Mouse (Mus musculus): ENCODE measurements around the gene Lrrc4.

Gene Lrrc4

DNA sequence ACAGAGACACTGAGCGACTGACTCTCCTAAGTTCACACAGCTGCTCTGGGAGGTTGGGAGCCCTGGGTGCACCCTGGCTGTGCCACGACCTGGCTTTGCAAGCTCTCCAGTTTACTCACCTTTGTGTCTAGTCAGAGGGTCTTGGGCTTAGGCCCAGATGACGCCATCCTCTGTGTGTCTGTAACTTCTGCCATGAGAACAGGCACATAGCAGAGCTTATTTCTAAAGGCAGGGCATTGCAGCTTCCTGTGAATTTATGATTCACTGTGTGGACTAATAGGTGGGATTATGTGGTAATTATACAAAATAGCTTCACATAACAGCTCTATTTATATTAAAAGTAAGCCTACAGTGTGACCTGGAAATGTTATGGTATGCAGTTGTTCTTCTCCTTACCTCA is 168.5 kb downstream of the Lrrc4 start:
- DNase-seq = no peak

DNA sequence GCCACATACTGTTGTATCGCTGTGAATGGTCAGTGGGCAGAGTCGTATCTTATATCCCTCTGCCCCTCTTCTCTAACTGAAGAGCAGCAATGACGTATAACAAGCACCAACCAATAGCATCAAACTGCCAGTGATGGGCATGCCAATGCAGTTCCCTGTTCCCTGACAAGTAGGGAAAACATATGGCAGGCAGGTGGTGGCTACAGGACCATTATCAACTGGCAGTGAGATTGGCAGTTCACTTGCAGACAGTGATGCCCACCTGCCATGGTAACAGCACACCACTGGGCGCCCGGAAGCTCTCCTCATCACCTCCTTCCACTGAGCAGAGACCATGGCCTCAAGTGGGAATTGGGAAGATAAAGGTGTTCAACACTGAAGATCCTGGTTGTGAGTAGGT is 175.0 kb downstream of the Lrrc4 start:
- DNase-seq = no peak

DNA sequence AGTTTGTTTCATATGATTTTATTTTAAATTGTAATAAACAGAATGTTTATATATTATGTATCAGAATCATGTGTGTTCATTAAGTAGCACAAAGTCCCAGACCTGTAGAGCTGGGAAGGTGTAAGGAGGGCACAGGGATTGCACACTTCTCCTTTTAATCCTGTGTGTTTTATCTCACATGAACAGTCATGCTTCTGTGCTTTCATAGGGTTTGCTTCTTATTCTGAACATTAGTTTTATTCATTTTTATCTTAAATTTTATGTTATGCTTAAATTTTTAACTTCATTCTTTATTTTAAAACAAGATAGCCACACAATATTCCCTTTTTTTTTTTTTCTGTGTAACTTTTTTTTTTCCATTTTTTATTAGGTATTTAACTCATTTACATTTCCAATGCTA is 186.3 kb downstream of the Lrrc4 start:
- DNase-seq = no peak

DNA sequence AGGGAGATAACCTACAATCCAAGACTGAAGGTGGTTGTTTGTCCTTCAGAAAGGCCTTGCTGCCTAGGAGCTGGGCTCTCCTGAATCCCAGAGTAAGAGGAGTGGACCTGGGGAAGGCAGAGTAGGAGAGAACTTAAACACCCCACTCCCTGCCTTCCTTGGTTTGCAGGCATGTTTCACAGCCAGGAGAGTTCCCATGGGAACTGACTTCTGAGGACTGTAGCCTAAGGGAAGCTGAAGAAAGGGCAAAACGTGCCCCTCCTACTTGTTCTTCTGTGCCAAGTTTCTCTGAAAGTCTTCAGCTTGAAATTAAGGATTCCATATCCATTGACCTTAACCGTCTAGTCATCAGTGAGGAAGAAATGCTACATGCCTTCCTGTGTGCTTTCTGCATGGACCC is 188.6 kb downstream of the Lrrc4 start:
- no peak for DNase-seq

DNA sequence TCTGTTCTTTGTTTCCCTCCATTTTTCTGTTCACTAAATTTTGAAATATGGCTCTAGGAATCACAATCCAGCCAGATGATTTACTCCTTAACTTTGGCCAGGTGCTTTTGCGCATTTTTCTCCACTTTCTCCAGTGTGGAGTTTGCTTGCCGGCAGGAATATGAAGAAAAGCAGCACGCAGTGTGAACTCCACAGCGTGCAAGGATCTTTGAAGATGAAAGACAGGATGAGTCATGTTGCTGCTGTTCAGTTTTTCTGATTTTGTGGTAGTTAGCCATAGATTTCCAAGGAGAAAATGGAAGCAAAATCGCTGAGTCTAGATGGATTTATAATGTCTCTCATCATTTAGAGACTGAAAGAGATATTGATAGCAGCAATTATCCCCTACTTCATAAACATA is 191.5 kb downstream of the Lrrc4 start:
- no peak for DNase-seq

DNA sequence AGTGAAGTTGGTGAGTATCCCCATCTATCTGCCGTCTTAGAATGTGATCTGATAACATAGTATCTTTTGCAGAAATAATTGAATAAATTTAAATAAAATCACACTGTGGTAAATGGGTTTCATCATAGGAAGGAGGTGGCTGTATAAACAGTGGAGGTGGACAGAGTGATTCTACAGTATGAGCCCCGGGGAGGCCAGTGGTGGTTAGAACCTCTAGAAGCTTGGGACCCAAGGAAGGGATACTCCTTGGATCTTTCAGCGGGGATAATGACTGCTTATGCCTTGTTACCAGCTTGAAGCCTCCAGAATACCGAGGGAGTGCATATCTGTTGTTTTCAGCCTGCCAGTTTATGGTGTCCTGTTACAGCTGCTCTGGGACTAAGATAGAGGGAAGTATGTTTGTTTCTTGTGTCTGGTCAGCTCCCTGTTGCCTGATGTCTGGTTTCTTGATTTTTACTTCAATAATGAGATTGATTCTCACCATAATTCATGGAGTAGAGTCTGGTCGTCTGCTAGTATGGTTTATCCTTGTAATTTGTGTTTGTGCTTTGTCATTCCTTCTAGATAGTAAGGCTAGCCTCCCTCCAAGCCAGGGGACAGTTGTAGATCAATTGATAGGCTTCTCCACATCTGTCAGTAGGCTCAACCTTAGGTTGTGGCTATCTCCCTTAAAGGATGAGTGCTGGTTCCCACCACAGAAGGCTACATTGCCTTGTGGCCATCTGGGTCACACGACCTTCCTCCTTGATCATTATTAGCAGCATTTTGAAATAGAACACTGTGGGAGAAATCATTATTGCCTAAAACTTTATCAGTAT is 195.8 kb downstream of the Lrrc4 start:
- no peak for DNase-seq

DNA sequence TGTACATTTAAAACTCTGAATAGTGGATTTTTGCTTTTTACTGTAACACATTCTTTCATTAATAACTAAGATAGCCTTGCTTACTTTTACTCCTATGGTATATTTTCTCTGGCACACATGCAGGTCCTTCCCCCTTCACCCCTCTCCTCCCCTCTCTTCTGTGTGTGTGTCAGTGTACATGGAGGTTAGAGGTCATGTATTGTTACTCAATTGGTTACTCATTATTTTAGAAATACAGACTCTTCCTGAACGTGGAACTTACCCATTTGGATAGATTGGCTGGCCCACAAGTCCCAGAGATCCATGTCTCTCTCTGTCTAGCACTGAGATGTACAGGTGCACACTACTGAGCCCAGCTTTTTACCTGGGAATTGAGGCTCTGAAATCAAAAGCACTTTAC is 196.5 kb downstream of the Lrrc4 start:
- no peak for DNase-seq

DNA sequence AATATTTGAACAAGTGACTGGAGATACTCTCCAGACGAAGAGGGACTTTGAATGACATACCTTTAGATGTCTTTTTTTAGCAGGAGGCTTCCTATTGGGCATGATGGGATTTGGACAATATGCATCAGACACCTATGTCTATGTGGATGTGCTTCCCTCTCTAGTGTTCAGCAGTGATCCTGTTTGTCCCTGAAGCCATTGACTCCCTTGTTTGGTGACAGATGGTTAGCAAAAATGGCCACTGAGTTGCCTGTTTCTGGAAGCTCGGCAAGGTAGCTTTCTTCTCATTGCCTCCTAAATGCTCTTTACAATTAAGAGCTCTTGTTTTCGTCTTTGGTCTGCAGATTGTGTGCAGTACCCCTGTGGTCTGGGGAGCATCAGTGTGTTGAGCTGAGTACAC is 197.9 kb downstream of the Lrrc4 start:
- no peak for DNase-seq

DNA sequence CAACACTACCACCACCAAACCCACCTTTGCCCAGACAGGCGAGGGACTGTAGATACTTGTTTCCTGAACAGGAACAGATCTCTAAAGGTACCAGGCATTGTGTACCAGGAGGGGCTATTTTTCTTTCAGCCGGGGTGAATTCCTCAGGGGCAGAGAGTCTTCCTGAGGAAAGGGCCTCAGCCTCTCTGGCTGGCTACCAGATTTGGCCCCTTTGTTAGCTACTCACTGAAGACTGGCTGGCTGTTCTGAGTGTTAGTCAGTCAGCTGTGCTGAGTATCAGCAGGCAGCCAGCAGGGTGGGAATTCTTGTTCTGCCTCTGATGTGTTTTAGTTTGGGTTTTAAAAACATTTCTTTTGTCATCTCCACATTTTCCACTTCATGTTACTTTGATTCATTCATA is 198.4 kb downstream of the Lrrc4 start:
- DNase-seq = no peak

DNA sequence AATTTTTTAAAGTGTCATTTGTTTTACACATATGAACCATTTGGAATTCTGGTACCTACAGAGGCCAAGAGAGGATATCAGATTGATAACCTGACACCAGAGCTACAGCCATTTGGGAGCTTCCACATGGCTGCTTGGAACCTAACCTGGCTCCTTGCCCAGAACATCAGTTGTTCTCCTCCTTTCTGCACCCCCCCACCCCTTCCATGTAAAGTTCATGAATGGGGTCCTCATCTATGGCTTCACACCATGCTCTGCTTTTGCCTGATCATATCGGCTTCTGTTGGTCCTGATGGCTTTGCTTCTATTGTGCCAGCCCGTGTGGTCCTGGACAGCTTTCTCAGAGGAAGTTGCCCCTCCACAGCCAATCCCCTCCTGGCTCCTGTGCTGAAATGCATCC is 200.6 kb downstream of the Lrrc4 start:
- DNase-seq = no peak

DNA sequence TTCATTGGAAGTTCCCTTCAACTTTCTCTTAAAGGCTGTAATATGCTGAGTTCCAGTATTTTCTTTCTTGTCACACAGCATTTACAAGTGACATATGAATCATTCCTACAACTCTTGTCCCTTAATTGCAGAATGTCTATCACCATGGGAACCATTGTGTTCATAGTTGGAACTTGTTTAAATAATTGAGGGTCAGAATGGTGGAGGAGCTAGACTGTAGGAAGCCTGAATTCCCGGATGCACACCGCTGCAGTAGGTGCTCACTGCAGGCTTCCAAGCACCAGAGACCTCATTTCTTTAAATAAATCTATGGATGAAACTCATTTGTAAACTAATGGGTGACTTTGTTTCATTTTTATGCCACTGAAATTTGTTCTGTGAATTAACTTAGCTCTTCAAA is 201.7 kb downstream of the Lrrc4 start:
- DNase-seq = no peak

DNA sequence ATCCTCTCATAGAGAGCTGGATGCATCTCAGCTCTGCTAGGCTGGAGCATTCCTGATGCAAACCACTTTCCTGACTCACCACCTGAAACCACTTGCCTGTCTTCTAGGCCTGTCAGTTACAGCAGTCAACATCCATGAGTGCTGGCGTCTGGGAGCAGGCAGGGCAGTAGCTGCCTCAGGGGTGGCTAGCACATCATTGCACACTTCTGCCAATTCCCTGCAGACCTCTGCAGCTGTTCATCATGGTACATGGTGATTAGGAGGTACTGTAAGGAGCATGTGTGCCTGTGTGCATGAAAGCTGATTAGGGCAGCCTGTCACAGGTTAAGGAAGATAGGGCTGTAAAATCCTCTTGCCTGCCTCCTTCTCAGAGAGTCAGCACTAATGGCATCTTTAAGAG is 203.1 kb downstream of the Lrrc4 start:
- DNase-seq = no peak

DNA sequence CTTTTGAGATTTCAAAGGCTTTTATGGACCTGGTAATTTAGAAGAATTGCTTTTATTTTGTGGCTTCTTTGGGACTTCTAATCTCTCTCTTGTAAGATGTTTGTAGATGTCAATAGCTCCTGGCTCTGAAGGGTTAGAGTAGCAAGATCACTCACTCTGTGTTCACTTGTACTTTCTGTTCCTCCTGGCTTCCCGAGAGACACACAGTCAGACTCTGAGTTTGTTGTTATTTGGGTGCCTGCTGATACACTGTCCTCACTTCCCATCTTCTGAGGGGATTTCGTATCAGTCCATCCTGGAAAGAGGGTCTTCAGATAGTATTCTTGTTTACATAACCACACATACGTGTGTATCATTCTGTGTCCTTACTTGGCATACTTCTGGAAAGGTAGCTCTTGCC is 208.6 kb downstream of the Lrrc4 start:
- DNase-seq = no peak

DNA sequence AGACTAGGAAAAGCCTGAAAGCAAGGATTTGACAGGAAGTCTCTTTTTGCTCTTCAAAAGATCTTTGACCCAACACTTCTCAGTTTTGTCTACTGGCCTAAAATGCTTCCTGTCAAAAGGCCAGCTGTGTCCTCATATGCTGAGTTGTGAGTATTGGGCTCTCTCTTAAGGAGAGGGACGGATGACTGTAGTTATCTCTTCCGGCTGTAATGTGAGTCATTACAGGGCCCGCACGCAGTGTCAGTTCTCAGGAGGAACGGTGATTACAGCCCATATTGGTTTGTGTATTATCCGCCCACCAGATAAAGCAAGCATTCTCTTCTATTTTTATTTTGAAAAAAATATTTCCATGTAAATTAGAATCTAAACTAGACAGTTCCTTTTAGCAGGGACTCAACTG is 209.0 kb downstream of the Lrrc4 start:
- peak; percentile 64 for DNase-seq

DNA sequence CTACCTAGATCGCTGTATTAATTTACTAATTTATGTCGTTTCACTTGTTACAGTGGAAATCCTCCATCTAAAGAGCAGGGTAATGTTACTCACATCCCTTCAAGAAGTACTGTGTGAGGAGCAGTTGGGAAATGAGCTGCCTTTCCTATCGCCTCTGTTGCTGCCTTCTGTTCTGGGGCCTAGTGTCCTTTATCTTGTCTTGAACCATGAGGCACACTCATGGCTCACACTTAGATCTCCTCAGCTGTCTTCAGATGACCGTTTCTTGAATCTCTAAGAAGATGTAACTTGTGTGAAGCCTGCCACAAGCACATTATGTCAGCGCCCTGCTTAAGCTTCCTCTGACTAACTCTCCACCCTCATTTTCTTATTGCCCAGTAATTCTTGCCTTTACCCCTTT is 209.6 kb downstream of the Lrrc4 start:
- DNase-seq = no peak

DNA sequence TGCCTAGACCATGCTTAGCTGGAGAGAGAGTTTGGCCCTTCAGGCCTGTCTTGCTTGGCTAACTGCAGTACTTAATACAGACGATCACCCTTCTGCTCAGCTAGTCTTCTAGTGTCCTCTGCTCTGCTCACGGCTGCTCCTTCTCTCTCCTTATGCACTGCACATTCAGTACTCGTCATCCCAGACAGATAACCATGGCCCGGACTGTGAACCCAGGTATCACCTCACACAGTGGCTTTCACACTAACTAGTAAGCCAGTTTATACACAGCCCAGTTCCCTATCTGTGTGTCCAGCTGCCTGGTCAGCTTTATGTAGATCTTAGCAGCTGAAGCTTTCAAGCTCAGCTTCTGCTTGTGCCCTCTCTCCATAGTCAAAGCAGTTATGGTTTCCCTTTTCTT is 210.1 kb downstream of the Lrrc4 start:
- DNase-seq = no peak

DNA sequence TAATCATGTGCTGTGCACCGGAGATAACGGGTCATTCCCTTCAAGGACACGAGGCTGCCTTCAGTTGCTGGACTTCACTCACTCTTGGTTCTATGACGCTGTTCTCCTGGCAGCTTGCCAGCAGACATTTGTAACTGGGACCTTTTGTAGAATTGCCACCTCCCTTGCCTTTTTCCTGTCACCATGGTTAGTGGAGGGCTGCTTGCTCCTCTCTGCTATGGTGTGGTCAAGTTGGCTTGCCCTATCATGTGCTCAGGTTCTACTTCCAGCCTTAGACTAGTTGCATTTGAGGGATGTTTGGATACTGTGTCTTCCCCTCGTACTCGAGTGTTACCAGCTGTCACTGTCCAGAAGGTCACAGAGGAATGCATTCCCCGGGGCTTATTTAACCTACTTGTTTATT is 212.8 kb downstream of the Lrrc4 start:
- DNase-seq = peak; percentile 77

DNA sequence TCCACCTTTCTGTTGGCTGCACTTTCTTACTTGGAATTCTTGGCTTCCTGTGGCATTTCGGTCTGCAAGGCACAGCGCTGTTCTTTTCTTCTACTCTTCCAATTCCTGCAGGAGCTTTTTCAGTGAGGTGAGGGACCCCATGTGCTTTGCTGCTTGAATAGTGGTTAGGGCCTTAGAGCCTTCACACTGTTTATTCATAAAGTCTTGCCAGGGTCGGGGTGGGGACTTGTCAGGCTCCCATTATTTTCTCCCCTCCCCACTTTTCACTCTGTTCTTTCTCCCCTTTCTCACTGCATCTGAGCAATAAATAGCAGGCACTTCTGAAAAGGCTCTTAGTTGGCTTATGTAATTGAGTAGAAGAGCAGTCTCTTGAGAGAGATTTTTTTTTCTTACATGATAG is 213.2 kb downstream of the Lrrc4 start:
- no peak for DNase-seq

DNA sequence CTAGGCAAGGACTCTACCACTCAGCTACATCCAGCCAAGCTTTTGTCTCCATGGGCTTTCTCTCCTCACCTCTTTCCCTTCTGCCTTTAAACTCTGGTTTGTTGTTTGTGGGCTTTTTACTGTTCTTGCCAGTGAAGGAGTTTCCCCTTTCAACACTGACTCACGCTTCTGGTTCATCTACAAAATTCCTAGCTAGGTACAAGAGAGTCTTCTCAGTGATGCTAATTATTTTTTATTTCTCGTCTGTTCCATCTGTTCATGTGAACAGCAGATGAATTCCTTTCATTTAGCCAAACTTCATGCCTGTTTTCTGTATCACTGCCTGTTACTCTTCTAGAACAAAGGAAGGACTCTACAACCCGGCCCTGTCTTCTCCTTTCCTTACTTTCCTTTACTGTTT is 215.6 kb downstream of the Lrrc4 start:
- no peak for DNase-seq

DNA sequence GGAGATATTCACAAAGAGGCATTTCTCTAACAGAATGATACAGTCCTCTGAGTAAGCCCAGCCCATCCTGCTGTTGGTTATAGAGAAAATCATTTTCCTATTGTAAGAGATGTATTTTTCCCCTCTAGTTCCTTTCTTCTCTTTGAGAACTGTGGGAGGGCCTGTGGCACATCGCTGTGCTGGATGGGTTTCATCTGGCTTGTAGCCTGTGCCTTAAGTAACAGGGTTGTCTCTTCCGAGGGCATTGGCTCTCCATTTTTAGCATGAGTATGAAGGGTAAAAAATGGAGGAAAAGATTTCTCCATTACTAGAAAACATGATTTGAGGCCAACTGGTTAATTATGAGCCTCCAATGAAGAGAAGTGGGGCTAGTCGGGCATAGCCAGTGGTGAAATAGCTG is 216.1 kb downstream of the Lrrc4 start:
- no peak for DNase-seq

DNA sequence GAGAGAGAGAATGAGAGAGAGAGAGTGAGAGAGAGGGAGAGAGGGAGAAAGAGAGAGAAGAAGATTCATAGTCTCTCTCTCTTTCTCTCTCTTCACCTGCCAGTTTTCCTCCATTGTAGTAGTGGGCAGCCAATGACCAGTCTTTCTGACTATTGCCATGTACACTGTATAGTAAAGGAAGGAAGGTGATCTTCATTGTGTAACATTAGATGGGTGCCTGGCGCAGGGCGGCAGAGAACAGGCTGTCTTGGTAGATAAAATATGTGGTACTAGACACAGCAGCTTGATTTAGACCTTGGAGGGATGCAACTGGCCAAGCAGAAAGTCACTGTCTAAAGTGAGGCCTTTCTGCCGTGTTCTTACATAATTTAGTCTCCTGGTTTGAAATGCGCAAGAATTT is 216.7 kb downstream of the Lrrc4 start:
- no peak for DNase-seq

DNA sequence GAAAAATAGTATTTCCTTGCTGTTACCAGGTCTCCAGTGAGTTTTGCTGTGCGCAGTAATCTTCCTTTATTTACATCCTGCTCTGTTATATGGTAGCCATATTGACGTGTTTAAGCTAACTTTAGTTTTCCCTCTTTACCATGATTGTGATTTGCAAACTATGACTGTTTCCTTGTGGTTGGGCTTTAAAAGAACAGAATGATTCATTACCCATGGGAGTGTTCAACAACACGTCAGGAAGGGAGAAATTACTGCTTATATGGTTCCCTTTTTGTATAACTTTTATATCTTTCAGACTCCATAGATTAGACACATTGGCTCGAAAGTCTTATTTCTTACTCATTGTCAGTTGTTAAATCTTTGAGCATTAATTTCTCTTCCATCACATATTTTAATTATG is 218.1 kb downstream of the Lrrc4 start:
- no peak for DNase-seq

Data from lung, postnatal 10 days (tissue).